Mouse (Mus musculus) liver, postnatal 0 days (tissue): ENCODE measurements at regions not wholly inside any gene's neighbourhood (a gene's known extent, or its start where the extent isn't known, plus 50 kb on each side); places are given as distances from the start of the nearest gene placed in this dataset.

Experiments
- CTCF ChIP-seq: sonication (generic); IDR thresholded peaks from 2 replicates; pipeline ENCODE4 v1.5.1; 2016; ENCODE audit warnings: antibody characterized with exemption, low read depth
- EP300 ChIP-seq: IDR thresholded peaks from 2 replicates; pipeline ENCODE4 v1.6.1; 2016; ENCODE audit warnings: antibody characterized with exemption, low read depth, mild to moderate bottlenecking

DNA sequence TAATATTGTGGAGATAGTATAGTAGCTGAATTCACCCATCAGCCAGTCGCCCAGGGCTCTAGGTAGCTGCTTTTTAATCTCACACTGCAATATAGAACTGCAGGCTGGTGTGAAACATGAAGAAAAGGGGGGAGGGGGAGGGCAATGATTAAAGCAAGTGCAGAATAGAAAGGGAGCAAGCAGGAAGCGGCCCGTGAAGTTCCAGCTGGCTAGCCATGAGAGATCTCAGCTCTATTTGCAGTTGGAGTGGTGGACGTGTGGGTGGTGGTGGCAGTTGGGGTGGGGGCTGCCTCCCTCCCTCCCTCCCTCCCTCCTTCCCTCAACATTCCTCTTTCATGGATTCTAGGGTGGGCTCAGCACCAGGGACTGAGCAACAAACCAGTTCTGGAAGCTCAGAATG lies 173.3 kb upstream of the Mgat5 start:
- TF ChIP-seq CTCF = no peak
- no peak for TF ChIP-seq EP300
